Mouse (Mus musculus) right cerebral cortex, postnatal 36 days (tissue): ENCODE measurements around the gene Ifnar1.

Experiments
- DNase-seq, 2 experiments: peaks; one replicate each; pipeline ENCODE4 v3.0.0; 2022; ENCODE audit warnings: low spot score in 2 of 2, mixed read lengths in 1 of 2

The Ifnar1 gene

GRCm38 (mm10) chr16:91538513-91538912 is 53.5 kb downstream of the Ifnar1 start:
- no peak for DNase-seq

DNA sequence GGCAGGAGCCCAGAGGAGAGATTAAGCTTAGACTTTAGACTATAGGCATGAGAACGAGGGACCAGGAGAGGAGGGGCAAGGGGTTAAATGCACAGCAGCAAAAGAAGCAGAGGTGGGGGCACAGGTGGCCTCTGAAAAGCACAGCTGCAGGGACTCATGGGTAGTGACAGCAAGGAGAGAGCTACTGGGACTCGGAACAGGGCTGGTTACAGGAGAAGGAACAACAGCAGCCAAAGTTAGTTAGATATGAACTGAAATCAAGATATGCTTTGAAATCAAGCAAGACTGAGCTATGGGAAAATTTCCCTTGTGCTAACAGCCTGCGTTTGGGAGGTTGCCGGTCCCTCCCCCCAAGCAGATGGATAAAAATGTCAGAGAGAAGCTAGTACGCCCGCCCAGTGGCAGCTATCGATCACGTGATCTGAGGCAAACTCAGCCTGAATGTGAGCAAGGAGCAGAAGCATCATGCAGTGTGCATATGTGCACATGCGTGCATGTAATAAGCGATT is 56.6 kb downstream of the Ifnar1 start:
- no peak for DNase-seq

GRCm38 (mm10) chr16:91543619-91544018 is 58.6 kb downstream of the Ifnar1 start:
- no peak for DNase-seq

DNA sequence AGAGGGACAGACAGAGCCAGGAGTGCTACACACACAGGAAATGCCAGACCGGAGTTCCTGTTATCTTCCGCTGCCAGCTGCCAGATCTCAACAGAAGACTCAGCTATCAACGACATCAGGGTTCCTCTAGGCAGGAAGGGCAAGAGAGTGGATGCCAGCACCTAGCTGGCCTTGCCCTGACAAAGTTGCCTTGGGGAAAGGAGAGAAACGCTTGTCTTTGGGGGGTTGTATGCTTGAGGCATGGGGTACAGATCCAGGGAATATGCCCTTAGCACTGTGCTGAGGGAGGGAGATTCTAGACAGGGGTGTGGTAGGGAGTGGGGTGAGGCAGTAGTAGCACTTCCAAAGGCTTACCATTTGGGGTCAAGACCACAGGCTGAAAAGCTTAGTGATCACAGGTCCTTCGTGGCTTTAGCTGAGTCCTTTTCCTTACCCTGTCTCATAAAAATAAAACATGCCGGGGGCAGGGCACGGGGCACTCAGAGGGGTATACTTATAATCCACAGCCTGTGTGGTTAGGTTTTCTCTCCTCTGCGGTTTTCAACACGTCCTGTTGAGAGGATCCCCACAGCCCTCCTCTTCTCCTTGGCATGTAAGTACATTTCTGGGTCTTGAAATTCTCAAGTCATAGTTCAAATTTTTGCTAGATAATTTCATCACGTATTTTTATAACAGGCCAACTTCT is 60.7 kb downstream of the Ifnar1 start:
- DNase-seq = no peak

GRCm38 (mm10) chr16:91546391-91546835 is 61.4 kb downstream of the Ifnar1 start:
- no peak for DNase-seq

GRCm38 (mm10) chr16:91546836-91547741 is 62.1 kb downstream of the Ifnar1 start, which contains the start of gene Ifngr2:
Ifngr2 (plus strand) TSS chr16:91547072.
- DNase-seq = peak in 1 of 2 experiments; percentile 22

GRCm38 (mm10) chr16:91547974-91548373 is 62.9 kb downstream of the Ifnar1 start:
- no peak for DNase-seq

- DNase-seq = no peak
Observed at GRCm38 (mm10) chr16:91548586-91548985, 63.5 kb downstream of the Ifnar1 start.

GRCm38 (mm10) chr16:91548996-91549395 is 64.0 kb downstream of the Ifnar1 start:
- DNase-seq = no peak

GRCm38 (mm10) chr16:91549616-91550015 is 64.6 kb downstream of the Ifnar1 start:
- DNase-seq = no peak

- DNase-seq = no peak
Observed at GRCm38 (mm10) chr16:91551081-91551524, 66.1 kb downstream of the Ifnar1 start.

DNA sequence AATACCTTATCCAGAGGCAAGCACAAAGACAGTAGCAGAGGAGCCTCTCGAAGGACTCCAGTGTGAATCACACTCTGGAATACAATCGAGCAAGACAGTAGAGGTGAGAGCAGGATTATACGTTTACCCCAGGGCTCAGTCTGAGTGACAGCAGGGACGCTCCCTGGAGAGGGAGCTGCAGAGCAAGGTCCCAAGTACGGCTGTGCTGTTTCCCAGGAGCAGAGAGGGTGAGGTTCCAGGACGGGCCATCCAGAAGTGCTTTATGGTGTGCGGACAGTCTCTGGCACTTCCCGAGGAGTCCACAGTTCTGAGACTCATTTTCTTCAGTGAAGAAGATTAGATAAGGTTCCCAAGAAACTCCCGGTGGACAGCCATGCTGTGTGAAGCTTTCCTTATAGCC is 67.0 kb downstream of the Ifnar1 start:
- no peak for DNase-seq

GRCm38 (mm10) chr16:91553625-91554024 is 68.6 kb downstream of the Ifnar1 start:
- no peak for DNase-seq

DNA sequence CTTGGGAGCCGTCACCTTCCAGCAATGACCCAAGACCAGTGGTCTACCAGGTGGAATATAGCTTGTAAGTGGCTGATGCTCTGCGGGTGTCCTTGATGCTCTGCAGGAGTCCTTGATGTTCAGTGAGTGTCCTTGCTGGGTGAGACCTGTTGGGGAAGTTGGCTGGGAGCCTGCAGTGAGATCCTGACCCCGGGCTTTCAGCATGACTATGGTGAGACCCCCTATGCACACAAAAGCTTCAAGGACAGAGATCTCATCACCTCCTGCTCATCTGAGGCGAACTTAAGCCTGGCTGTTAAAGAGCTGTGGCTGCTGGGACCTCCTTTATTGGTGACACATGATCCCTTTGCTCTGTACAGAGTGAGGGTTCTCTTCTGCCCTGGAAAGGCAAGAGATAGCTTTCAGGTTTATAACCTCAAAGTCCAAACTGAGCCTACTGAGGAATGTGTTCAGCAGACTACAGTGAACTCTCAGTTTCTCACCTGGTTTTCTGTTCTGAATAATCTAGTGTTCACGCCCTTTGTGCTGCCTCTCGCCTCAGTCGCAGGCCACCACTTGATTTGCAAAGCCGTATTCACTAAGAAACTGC is 70.1 kb downstream of the Ifnar1 start:
- no peak for DNase-seq

DNA sequence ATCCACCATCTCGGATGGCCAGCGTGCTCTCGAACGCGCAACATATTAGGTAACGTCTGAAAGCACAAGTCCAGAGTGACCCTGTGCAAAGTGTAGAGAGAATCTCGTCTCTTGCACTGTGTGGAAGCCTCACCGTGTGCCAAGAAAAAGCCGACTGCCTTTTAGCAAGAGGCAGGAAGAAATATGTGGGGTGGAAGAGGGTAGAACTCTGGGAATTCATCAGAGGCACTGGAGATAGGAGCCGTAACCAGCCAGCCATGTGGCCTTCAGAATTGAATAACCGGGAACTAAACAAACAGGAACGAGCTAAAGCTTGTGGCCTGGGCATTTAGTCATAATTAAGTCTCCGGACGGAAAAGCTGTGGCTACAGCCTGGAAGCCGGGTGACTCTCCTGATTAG is 71.6 kb downstream of the Ifnar1 start:
- DNase-seq = no peak
